Mouse (Mus musculus) urinary bladder, postnatal 0 days (tissue): ENCODE measurements around the gene D330045A20Rik. TPM values are rescaled to one million over a fixed set of nuclear protein-coding genes. Genes with fewer than 3 reads are reported as not detected.

ENCODE experiments used
- polyA plus RNA-seq: library from polyadenylated mRNA; unstranded; fragments of >200 nt; fragmentation: Nextera tagmentation; extraction: Ambion mirVana; gene quantifications from 2 replicates; pipeline ENCODE4 v1.2.1, GENCODE M21; 2015

D330045A20Rik gene
- 3.4 and 3.9 TPM in 2 replicates for polyA plus RNA-seq

DNA sequence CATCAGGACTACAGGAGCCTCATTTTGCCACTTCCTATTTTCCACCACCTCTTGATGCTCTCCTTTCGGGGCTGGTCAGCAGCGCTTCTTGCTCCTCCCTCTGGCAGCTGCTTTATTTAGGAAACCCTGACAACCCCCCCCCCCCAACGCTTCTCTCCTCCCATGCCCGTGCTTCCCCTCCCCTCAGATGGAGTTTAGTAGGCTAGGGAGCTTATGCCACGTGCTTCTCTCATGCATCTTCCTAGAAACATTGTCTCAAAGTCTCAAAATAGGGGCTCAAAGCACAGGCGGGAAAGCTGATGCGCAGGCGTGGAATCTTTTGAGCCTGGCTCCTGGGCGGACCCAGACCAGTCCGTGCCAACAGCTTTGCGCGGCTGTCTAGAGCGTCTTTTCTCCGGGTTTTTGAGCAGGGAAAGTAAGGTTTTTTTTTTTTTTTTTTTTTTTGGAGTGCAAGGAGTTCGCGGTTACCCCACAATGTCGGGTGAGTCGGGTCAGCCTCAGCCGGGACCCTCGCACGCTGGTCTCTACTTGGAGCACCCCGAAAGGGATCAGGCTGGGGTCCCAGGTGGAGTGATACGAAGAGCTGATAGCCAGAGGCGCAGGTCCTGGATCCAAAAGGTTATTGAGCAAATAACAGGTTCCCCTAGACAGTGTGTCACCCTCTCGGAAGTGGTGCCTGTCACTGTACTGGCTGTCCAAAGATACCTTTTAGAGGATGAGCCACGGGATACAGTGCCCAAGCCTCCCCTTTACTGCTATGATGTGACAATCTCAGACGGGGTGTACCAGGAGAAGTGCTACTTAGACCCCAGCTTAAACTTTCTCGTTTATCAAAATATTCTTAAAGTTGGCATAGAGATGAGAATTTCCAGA, at the start of gene D330045A20Rik:
Gene D330045A20Rik, plus strand, starts transcription at position 346 of the 873 bp plus-strand sequence.

DNA sequence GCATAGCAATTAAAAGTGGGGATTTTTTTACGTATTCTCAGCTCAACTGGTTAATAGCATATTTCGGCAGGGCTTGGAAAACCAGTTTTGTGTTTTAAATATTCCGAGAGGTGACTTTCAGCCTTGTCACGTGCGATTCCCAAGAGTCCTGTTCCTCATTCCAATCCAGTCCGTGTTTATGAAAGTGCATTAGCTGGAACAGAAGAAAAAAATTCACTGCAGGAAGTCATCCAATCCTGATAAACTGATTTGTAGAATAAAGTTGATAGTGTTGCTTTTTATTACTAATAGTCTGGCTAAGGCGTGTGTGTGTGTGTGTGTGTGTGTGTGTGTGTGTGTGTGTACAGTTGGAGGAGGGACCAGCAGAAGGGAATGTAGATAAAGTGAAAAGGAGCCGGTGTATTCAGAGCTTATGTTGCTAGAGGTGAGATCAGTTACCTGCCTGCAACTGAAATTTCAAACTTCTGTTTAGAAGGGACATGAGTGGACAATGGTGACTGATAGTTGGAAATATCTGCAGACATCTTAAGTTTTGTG, 82.8 kb downstream of the D330045A20Rik start, which contains the start of gene Rnf128:
Gene Rnf128, plus strand, starts transcription at position 392 of the 537 bp plus-strand sequence.

Other genes with a start within 250 kb of the D330045A20Rik start
- not detected in 2 replicates for gene Trap1a, start 146.7 kb upstream of the D330045A20Rik start, polyA plus RNA-seq
- gene Rnf128, start 82.9 kb downstream of the D330045A20Rik start, polyA plus RNA-seq: 95.5 and 107 TPM in 2 replicates
- 2.3 and 3.4 TPM in 2 replicates for gene Tbc1d8b, start 204.6 kb downstream of the D330045A20Rik start, polyA plus RNA-seq
- 0.39 TPM in 1 of 2 replicates, not detected in the other for gene Gm15013, start 234.1 kb downstream of the D330045A20Rik start, polyA plus RNA-seq